ENCODE assay signal across 8 mouse cellular contexts in genomic region chr9:101075091-101075581, GRCm38 (mm10). TPM values are rescaled to one million over a fixed set of nuclear protein-coding genes. Genes with fewer than 3 reads are reported as not detected.
DNase-seq lines count a peak whose midpoint lies in the region; ATAC-seq lines count a peak whose summit lies in the region.

No protein-coding gene starts in this region.

- no peaks in the 10 kb centered on the region for H3K27me3 ChIP-seq in hindbrain, embryonic 10.5 days (ENCODE audit: insufficient read depth, poor library complexity, severe bottlenecking)
- H3K27me3 ChIP-seq in limb, embryonic 15.5 days = no peaks in the 10 kb centered on the region
- H3K27me3 ChIP-seq in midbrain, embryonic 15.5 days (replicated peaks) = no peaks in the 10 kb centered on the region

- H3K27ac ChIP-seq in hindbrain, embryonic 10.5 days = peak overlapping the region; percentile 99
- H3K27ac ChIP-seq in limb, embryonic 15.5 days = peak overlapping the region; percentile 100
- peak overlapping the region; percentile 100 for H3K27ac ChIP-seq in midbrain, embryonic 15.5 days

- H3K4me3 ChIP-seq in hindbrain, embryonic 10.5 days = peak overlapping the region; percentile 98
- H3K4me3 ChIP-seq in limb, embryonic 15.5 days = peak overlapping the region; percentile 96
- peak overlapping the region; percentile 58 for H3K4me3 ChIP-seq in midbrain, embryonic 15.5 days

- no peak for ATAC-seq in limb, embryonic 15.5 days (ENCODE audit: insufficient number of reproducible peaks, low FRiP score, low TSS enrichment, low read depth)
- ATAC-seq in midbrain, embryonic 15.5 days (replicated peaks) = no peak

- peak overlapping the region; percentile 99 for H3K9ac ChIP-seq in limb, embryonic 15.5 days
- H3K9ac ChIP-seq in midbrain, embryonic 15.5 days = peak overlapping the region; percentile 99

- H3K9me3 ChIP-seq in hindbrain, embryonic 10.5 days = no peaks in the 10 kb centered on the region
- H3K9me3 ChIP-seq in limb, embryonic 15.5 days = no peaks in the 10 kb centered on the region
- no peaks in the 10 kb centered on the region for H3K9me3 ChIP-seq in midbrain, embryonic 15.5 days

- WGBS in hindbrain, embryonic 10.5 days = under 1% methylated on average over 25 of the region's 25 CpGs
- WGBS in limb, embryonic 15.5 days = under 1% methylated on average over 25 of the region's 25 CpGs
- WGBS in midbrain, embryonic 15.5 days = under 1% methylated on average over 25 of the region's 25 CpGs

- DNase-seq in layer of hippocampus, postnatal 10 days (ENCODE audit: low spot score in 2 of 2) = peak; percentile 36 to 40
- no peak for DNase-seq in layer of hippocampus, adult 18-20 months (ENCODE audit: low spot score in 2 of 2)
- peak; percentile 55 for DNase-seq in embryo, embryonic 9.5 days (ENCODE audit: extremely low spot score)
- peak; percentile 44 for DNase-seq in hindbrain, embryonic 10.5 days (ENCODE audit: low spot score)
- peak; percentile 67 for DNase-seq in thymus, postnatal 0 days (ENCODE audit: low spot score)
- no peak for DNase-seq in cerebellum, adult 8-10 months

- no peaks in the 10 kb centered on the region; the same call in 1 of the 2 replicates for H3K36me3 ChIP-seq in hindbrain, embryonic 10.5 days
- H3K36me3 ChIP-seq in limb, embryonic 15.5 days = no peaks in the 10 kb centered on the region
- no peaks in the 10 kb centered on the region for H3K36me3 ChIP-seq in midbrain, embryonic 15.5 days (replicated peaks)

- peak overlapping the region; percentile 70 for H3K4me2 ChIP-seq in limb, embryonic 15.5 days
- peak overlapping the region; percentile 91 for H3K4me2 ChIP-seq in midbrain, embryonic 15.5 days

- H3K4me1 ChIP-seq in hindbrain, embryonic 10.5 days (replicated peaks) = peaks cover 43% of the 10 kb centered on the region
- H3K4me1 ChIP-seq in limb, embryonic 15.5 days = peaks cover 24% of the 10 kb centered on the region
- peaks cover 39% of the 10 kb centered on the region for H3K4me1 ChIP-seq in midbrain, embryonic 15.5 days

RNA-seq across cellular contexts. Expression of gene Msl2, which starts 1.2 kb away (rescaled TPM):
- total RNA-seq in layer of hippocampus, postnatal 10 days (2021) = 10 to 100 TPM; 56.7 to 58.4 TPM
- total RNA-seq in layer of hippocampus, adult 18-20 months (2021) = 10 to 100 TPM; 65.9 to 66.4 TPM
- polyA plus RNA-seq in hindbrain, embryonic 10.5 days (2016; fragmentation: Nextera tagmentation; extraction: Ambion mirVana) = 3.7 and 4.5 TPM in 2 replicates
- polyA plus RNA-seq in limb, embryonic 15.5 days (2015; fragmentation: Nextera tagmentation; extraction: Ambion mirVana) = 3.7 and 5.4 TPM in 2 replicates
- 4.5 and 4.8 TPM in 2 replicates for polyA plus RNA-seq in midbrain, embryonic 15.5 days (2015; fragmentation: Nextera tagmentation; extraction: Ambion mirVana)
- 9.5 and 11.7 TPM in 2 replicates for polyA plus RNA-seq in thymus, postnatal 0 days (2015; fragmentation: Nextera tagmentation; extraction: Ambion mirVana)

RNA-seq across cellular contexts. Expression of gene Pccb, which starts 40.4 kb away (rescaled TPM):
- total RNA-seq in layer of hippocampus, postnatal 10 days (2021) = 10 to 100 TPM; 50.8 to 53.3 TPM
- 10 to 100 TPM; 43.3 to 43.9 TPM for total RNA-seq in layer of hippocampus, adult 18-20 months (2021)
- 13.2 and 14.2 TPM in 2 replicates for polyA plus RNA-seq in hindbrain, embryonic 10.5 days (2016; fragmentation: Nextera tagmentation; extraction: Ambion mirVana)
- 25.7 and 27.0 TPM in 2 replicates for polyA plus RNA-seq in limb, embryonic 15.5 days (2015; fragmentation: Nextera tagmentation; extraction: Ambion mirVana)
- polyA plus RNA-seq in midbrain, embryonic 15.5 days (2015; fragmentation: Nextera tagmentation; extraction: Ambion mirVana) = 27.5 and 27.6 TPM in 2 replicates
- 13.4 and 13.9 TPM in 2 replicates for polyA plus RNA-seq in thymus, postnatal 0 days (2015; fragmentation: Nextera tagmentation; extraction: Ambion mirVana)

Comparison
In these comparisons a context has a peak if more than half of its experiments do, and no peak if none do; other contexts are left out.
1. DNase-seq: peak in layer of hippocampus, postnatal 10 days (2 of 2), embryo, embryonic 9.5 days (single experiment), hindbrain, embryonic 10.5 days (single experiment) and thymus, postnatal 0 days (single experiment); none in layer of hippocampus, adult 18-20 months (0 of 2) and cerebellum, adult 8-10 months (single experiment).
2. Peak in every context shown above with its lines, with median percentiles within 50 percentile points of each other: H3K27ac ChIP-seq and H3K4me3 ChIP-seq.